Mouse (Mus musculus): Measurements from ENCODE around the gene Olfr470. TPM values are rescaled to one million over a fixed set of nuclear protein-coding genes. Genes with fewer than 3 reads are reported as not detected.

Gene Olfr470
- polyA plus RNA-seq, 1 experiment from 2014 or later, result not detected

GRCm38 (mm10) chr7:107796500-107796899 is 50.8 kb downstream of the Olfr470 start:
- ATAC-seq (ENCODE audit: insufficient number of reproducible peaks, insufficient read depth, low FRiP score, low read depth), result no peak
- Histone ChIP-seq H3K9ac (ENCODE audit: low read length) (no peak overlapping the region), H3K9me3 (ENCODE audit: control insufficient read depth, low read length) (no peaks in the 10 kb centered on the region), H3K4me1 (ENCODE audit: control insufficient read depth in 2 of 2, insufficient read depth in 2 of 2, low read length in 2 of 2) (no peaks in the 10 kb centered on the region), H3K36me3 (ENCODE audit: control insufficient read depth, insufficient read depth, low read length) (no peaks in the 10 kb centered on the region), H3K4me2 (ENCODE audit: low read length) (no peak overlapping the region), H3K4me3 (ENCODE audit: control insufficient read depth in 1 of 2, insufficient read depth in 1 of 2, low read depth in 1 of 2, low read length in 2 of 2) (no peak overlapping the region), H3K27me3 (ENCODE audit: control insufficient read depth, insufficient read depth, low read length) (no peaks in the 10 kb centered on the region), H3K27ac (replicated peaks in 1 of 2; ENCODE audit: control insufficient read depth in 1 of 2, insufficient read depth in 1 of 2, low read depth in 2 of 2, low read length in 2 of 2) (no peak overlapping the region)
- WGBS, result 80% methylated on average over 2 of the region's 2 CpGs

Other genes with a start within 250 kb of the Olfr470 start
- gene 5330417H12Rik, start 222.3 kb downstream of the Olfr470 start, polyA plus RNA-seq (2014; fragmentation: Nextera tagmentation; extraction: Ambion mirVana), result not detected in 2 replicates
- 1.1 TPM in 2 replicates for gene Cyb5r2, start 89.5 kb downstream of the Olfr470 start, polyA plus RNA-seq (2014; fragmentation: Nextera tagmentation; extraction: Ambion mirVana)
- not detected in 2 replicates for gene Ovch2, start 46.3 kb downstream of the Olfr470 start, polyA plus RNA-seq (2014; fragmentation: Nextera tagmentation; extraction: Ambion mirVana)
- not detected in 2 replicates for gene Olfr467, start 35.2 kb downstream of the Olfr470 start, polyA plus RNA-seq (2014; fragmentation: Nextera tagmentation; extraction: Ambion mirVana)
- gene Olfr469, start 21.9 kb downstream of the Olfr470 start, polyA plus RNA-seq (2014; fragmentation: Nextera tagmentation; extraction: Ambion mirVana), result not detected in 2 replicates
- not detected in 2 replicates for gene Olfr472, start 50.4 kb upstream of the Olfr470 start, polyA plus RNA-seq (2014; fragmentation: Nextera tagmentation; extraction: Ambion mirVana)
- gene Olfr473, start 83.0 kb upstream of the Olfr470 start, polyA plus RNA-seq (2014; fragmentation: Nextera tagmentation; extraction: Ambion mirVana), result not detected in 2 replicates
- not detected in 2 replicates for gene Olfr474, start 107.2 kb upstream of the Olfr470 start, polyA plus RNA-seq (2014; fragmentation: Nextera tagmentation; extraction: Ambion mirVana)
- not detected in 2 replicates for gene Olfr476, start 117.3 kb upstream of the Olfr470 start, polyA plus RNA-seq (2014; fragmentation: Nextera tagmentation; extraction: Ambion mirVana)
- not detected in 2 replicates for gene Olfr477, start 139.2 kb upstream of the Olfr470 start, polyA plus RNA-seq (2014; fragmentation: Nextera tagmentation; extraction: Ambion mirVana)
- not detected in 2 replicates for gene Olfr478, start 186.5 kb upstream of the Olfr470 start, polyA plus RNA-seq (2014; fragmentation: Nextera tagmentation; extraction: Ambion mirVana)
- gene Olfr479, start 203.2 kb upstream of the Olfr470 start, polyA plus RNA-seq (2014; fragmentation: Nextera tagmentation; extraction: Ambion mirVana), result not detected in 2 replicates
- gene Olfr480, start 219.9 kb upstream of the Olfr470 start, polyA plus RNA-seq (2014; fragmentation: Nextera tagmentation; extraction: Ambion mirVana), result not detected in 2 replicates
- not detected in 2 replicates for gene Olfr481, start 232.4 kb upstream of the Olfr470 start, polyA plus RNA-seq (2014; fragmentation: Nextera tagmentation; extraction: Ambion mirVana)